Mouse (Mus musculus) megakaryocyte, embryonic 14.5 days (primary cell): ENCODE data around the gene Syce3.

Experiments used
- FLI1 ChIP-seq: IDR thresholded peaks from 2 replicates; pipeline ENCODE4 v1.6.1; 2012; ENCODE audit warnings: low read length, inconsistent platforms, mixed read lengths
- GATA1 ChIP-seq: IDR thresholded peaks from 3 replicates; pipeline ENCODE4 v1.6.1; 2012; ENCODE audit warnings: mixed read lengths, low read length, inconsistent platforms, borderline replicate concordance

DNA sequence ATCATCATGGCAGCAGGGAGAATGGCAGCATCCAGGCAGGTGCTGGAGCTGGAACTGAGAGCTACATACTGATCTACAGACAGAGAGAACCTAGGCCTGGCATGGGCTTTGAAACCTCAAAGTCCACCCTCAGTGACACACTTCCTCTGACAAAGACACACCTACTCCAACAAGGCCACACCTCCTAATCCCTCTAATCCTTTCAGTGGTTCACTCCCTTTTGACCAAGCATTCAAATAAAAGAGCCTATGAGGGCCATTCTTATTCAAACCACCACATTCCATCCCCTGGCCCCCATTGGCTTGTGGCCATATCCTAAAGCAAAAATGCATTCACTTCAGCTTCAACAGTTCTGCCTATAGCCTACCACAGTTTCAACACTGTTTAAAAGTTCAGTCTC is 3.6 kb downstream of the Syce3 start:
- TF ChIP-seq FLI1 (no peak), GATA1 (no peak)
